Mouse (Mus musculus) thymus, adult 18-20 months (tissue): ENCODE data around the gene Gm14434.
"Not testable (repeated sequence)": the region's sequence is repeated elsewhere in the genome, so short reads cannot be mapped to it uniquely, and the experiment has no call there.

Experiments
- DNase-seq, 2 experiments: peaks; one replicate each; pipeline ENCODE4 v3.0.0; 2022; ENCODE audit warnings: mixed read lengths in 2 of 2

The Gm14434 gene

GRCm38 (mm10) chr2:176486683-176487082 is at the start of gene Gm14434:
TSS of gene Gm14434 (minus strand) at chr2:176486783.
- not testable (repeated sequence) for DNase-seq

DNA sequence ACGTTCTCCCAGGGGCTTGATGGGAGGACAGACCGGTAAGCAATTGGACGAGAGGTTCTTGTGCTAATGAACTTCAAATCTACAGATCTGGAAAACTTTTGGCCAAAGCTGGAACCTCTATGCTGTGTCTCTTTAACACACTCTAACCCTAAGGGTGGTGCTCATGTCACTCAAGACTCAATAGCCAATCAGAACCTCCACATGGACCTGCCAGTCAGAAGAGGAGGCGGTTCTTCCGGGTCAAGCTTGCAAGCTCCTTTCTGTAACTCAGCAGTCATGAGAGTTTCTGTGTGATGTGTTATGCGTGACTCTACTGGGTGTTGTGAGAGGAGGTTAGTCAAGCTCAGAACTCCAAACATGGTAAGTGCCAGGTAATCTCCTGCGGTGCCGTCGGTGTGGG is 34.2 kb upstream of the Gm14434 start, which contains the start of gene Zfp967:
Gene Zfp967, plus strand, starts transcription at position 301 of the 400 bp plus-strand sequence.
- not testable (repeated sequence) for DNase-seq

- not testable (repeated sequence) for DNase-seq
These were observed 63.3 kb downstream of the Gm14434 start, which contains the start of gene Gm14435 for GRCm38 (mm10) chr2:176423294-176423693. TSS of gene Gm14435 (plus strand) at chr2:176423594.
